Mouse (Mus musculus) monocyte, adult 2 months (primary cell): ENCODE results near the gene Olfr374.
"Not testable (repeated sequence)": the region's sequence is repeated elsewhere in the genome, so short reads cannot be mapped to it uniquely, and the experiment has no call there.

Experiments
- DNase-seq, 2 experiments: peaks; one replicate each; pipeline ENCODE4 v3.0.0; 2022; ENCODE audit warnings: low spot score in 2 of 2, low read depth in 1 of 2

The Olfr374 gene

GRCm38 (mm10) chr8:72106740-72107139, at the start of gene Olfr374:
TSS of gene Olfr374 (plus strand) at chr8:72107040.
- no peak for DNase-seq

GRCm38 (mm10) chr8:72057643-72058042, 49.2 kb upstream of the Olfr374 start:
- DNase-seq, result not testable (repeated sequence)

- DNase-seq, result not testable (repeated sequence)
Measured at GRCm38 (mm10) chr8:72066819-72067399, 39.9 kb upstream of the Olfr374 start.

GRCm38 (mm10) chr8:72082877-72083276, 24.0 kb upstream of the Olfr374 start, which contains the start of gene Olfr373:
TSS of gene Olfr373 (plus strand) at chr8:72083177.
- not testable (repeated sequence) for DNase-seq

GRCm38 (mm10) chr8:72084744-72085143, 22.1 kb upstream of the Olfr374 start:
- no peak for DNase-seq

- not testable (repeated sequence) for DNase-seq
Measured at GRCm38 (mm10) chr8:72087611-72088010, 19.2 kb upstream of the Olfr374 start.

- DNase-seq, result not testable (repeated sequence)
Measured at GRCm38 (mm10) chr8:72096721-72097120, 10.1 kb upstream of the Olfr374 start.

GRCm38 (mm10) chr8:72099377-72100103, 7.3 kb upstream of the Olfr374 start:
- DNase-seq, result peak; percentile 28 to 47

GRCm38 (mm10) chr8:72105165-72105564, 1.7 kb upstream of the Olfr374 start:
- DNase-seq, result no peak

GRCm38 (mm10) chr8:72110876-72111275, 4.0 kb downstream of the Olfr374 start:
- DNase-seq, result peak in 1 of 2 experiments; percentile 14

- DNase-seq, result no peak
Measured at GRCm38 (mm10) chr8:72112486-72112885, 5.6 kb downstream of the Olfr374 start.

GRCm38 (mm10) chr8:72115202-72115601, 8.4 kb downstream of the Olfr374 start:
- DNase-seq, result no peak

GRCm38 (mm10) chr8:72118616-72119015, 11.8 kb downstream of the Olfr374 start:
- DNase-seq, result no peak

GRCm38 (mm10) chr8:72121486-72121885, 14.6 kb downstream of the Olfr374 start:
- DNase-seq, result not testable (repeated sequence)

GRCm38 (mm10) chr8:72121997-72122396, 15.2 kb downstream of the Olfr374 start:
- no peak for DNase-seq

GRCm38 (mm10) chr8:72127834-72128233, 21.0 kb downstream of the Olfr374 start:
- no peak for DNase-seq

GRCm38 (mm10) chr8:72131251-72131650, 24.4 kb downstream of the Olfr374 start:
- DNase-seq, result no peak

- no peak for DNase-seq
Measured at GRCm38 (mm10) chr8:72131901-72132300, 25.1 kb downstream of the Olfr374 start.

GRCm38 (mm10) chr8:72132417-72132816, 25.6 kb downstream of the Olfr374 start:
- no peak for DNase-seq

- DNase-seq, result no peak
Measured at GRCm38 (mm10) chr8:72132891-72133290, 26.1 kb downstream of the Olfr374 start.

- no peak for DNase-seq
Measured at GRCm38 (mm10) chr8:72133507-72133906, 26.7 kb downstream of the Olfr374 start.

- DNase-seq, result peak; percentile 18 to 34
Measured at GRCm38 (mm10) chr8:72134756-72135445, 28.1 kb downstream of the Olfr374 start, which contains the start of gene Tpm4. TSS of gene Tpm4 (plus strand) at chr8:72134975.
